In genomic region chr9:83833811-83834747, GRCm38 (mm10) we compare ENCODE assay signal across 8 mouse cellular contexts. TPM values are rescaled to one million over a fixed set of nuclear protein-coding genes. Genes with fewer than 3 reads are reported as not detected.
DNase-seq lines count a peak whose midpoint lies in the region; ATAC-seq and TF ChIP-seq lines count a peak whose summit lies in the region.

Gene Ttk (plus strand): TSS chr9:83834689.

- no peaks in the 10 kb centered on the region for H3K27me3 ChIP-seq in CH12.LX (replicated peaks)
- no peaks in the 10 kb centered on the region for H3K27me3 ChIP-seq in forebrain, embryonic 12.5 days
- H3K27me3 ChIP-seq in liver, postnatal 0 days (ENCODE audit: insufficient read depth, low read length): no peaks in the 10 kb centered on the region
- H3K27me3 ChIP-seq in neural tube, embryonic 14.5 days (ENCODE audit: control insufficient read depth, insufficient read depth, low read length): no peaks in the 10 kb centered on the region

- H3K4me2 ChIP-seq in CH12.LX (ENCODE audit: insufficient read depth, low read depth, poor library complexity, severe bottlenecking): peak within 1 kb of the TSS; percentile 95
- H3K4me2 ChIP-seq in forebrain, embryonic 12.5 days: peak within 1 kb of the TSS; percentile 72
- peak within 1 kb of the TSS; percentile 92 for H3K4me2 ChIP-seq in liver, postnatal 0 days (ENCODE audit: low read depth, low read length)
- H3K4me2 ChIP-seq in neural tube, embryonic 14.5 days (ENCODE audit: low read depth, low read length): peak within 1 kb of the TSS; percentile 85

- TF ChIP-seq CTCF in CH12.LX (conservative IDR thresholded peaks at IDR 0.05 in 1 of 2, IDR thresholded peaks at IDR 0.05 in 1 of 2; ENCODE audit: low read depth in 2 of 2, low read length in 2 of 2): no peak
- TF ChIP-seq CTCF in liver, postnatal 0 days (IDR thresholded peaks at IDR 0.05; ENCODE audit: low read depth): no peak

- ATAC-seq in forebrain, embryonic 12.5 days (ENCODE audit: low FRiP score): peak; percentile 99
- peak; percentile 99 for ATAC-seq in liver, postnatal 0 days
- ATAC-seq in neural tube, embryonic 14.5 days (ENCODE audit: low read depth): peak; percentile 100

- H3K79me2 ChIP-seq in CH12.LX (replicated peaks; ENCODE audit: control insufficient read depth, extremely low read depth, insufficient read depth, poor library complexity, severe bottlenecking): peaks cover 22% of the 10 kb centered on the region

- under 1% methylated on average over 38 of the region's 38 CpGs for WGBS in forebrain, embryonic 12.5 days
- 1% methylated on average over 38 of the region's 38 CpGs for WGBS in large intestine, adult 2 months
- 2% methylated on average over 38 of the region's 38 CpGs for WGBS in liver, postnatal 0 days (ENCODE audit: insufficient replicate concordance)
- WGBS in neural tube, embryonic 14.5 days: under 1% methylated on average over 37 of the region's 38 CpGs

- peak; percentile 90 for DNase-seq in CH12.LX (ENCODE audit: extremely low read depth)
- DNase-seq in c-Kit-positive CD71-positive TER-119-negative erythroid progenitor cells, embryonic 14.5 days (ENCODE audit: low read depth): peak; percentile 83
- peak; percentile 92 to 94 for DNase-seq in heart, postnatal 10 days
- DNase-seq in large intestine, adult 2 months (ENCODE audit: low read depth, low spot score): peak; percentile 51
- DNase-seq in liver, postnatal 0 days: peak; percentile 94
- DNase-seq in testis, postnatal 10 days (ENCODE audit: low spot score): peak; percentile 93

- intact Hi-C loops in heart, postnatal 10 days (cut with DNase I): no loop called here

- peaks cover 0 to 18% of the 10 kb centered on the region in 2 experiments for H3K36me3 ChIP-seq in CH12.LX (replicated peaks in 1 of 2; ENCODE audit: control insufficient read depth in 1 of 2, insufficient read depth in 1 of 2, low read length in 1 of 2)
- H3K36me3 ChIP-seq in forebrain, embryonic 12.5 days (replicated peaks): no peaks in the 10 kb centered on the region; the same call in 1 of the 2 replicates
- peaks cover 5% of the 10 kb centered on the region; the same call in 1 of the 2 replicates for H3K36me3 ChIP-seq in liver, postnatal 0 days (replicated peaks; ENCODE audit: insufficient read depth, low read length)
- no peaks in the 10 kb centered on the region for H3K36me3 ChIP-seq in neural tube, embryonic 14.5 days (ENCODE audit: control insufficient read depth, insufficient read depth, low read length)

- peak within 1 kb of the TSS; percentile 90 for H3K9ac ChIP-seq in CH12.LX (ENCODE audit: insufficient read depth, low read depth)
- H3K9ac ChIP-seq in forebrain, embryonic 12.5 days: peak within 1 kb of the TSS; percentile 70
- H3K9ac ChIP-seq in liver, postnatal 0 days (replicated peaks): peak within 1 kb of the TSS; percentile 87
- H3K9ac ChIP-seq in neural tube, embryonic 14.5 days (replicated peaks; ENCODE audit: low read depth, low read length): peak within 1 kb of the TSS; percentile 84

- H3K4me3 ChIP-seq in CH12.LX (replicated peaks in 1 of 3; ENCODE audit: low read depth in 2 of 3, low read length in 2 of 3, poor library complexity in 1 of 3): peak within 1 kb of the TSS; percentile 52 to 97 (median 95)
- peak within 1 kb of the TSS; percentile 89 for H3K4me3 ChIP-seq in forebrain, embryonic 12.5 days (replicated peaks)
- H3K4me3 ChIP-seq in liver, postnatal 0 days (ENCODE audit: low read depth, low read length): peak within 1 kb of the TSS; percentile 97
- peak within 1 kb of the TSS; percentile 48 for H3K4me3 ChIP-seq in neural tube, embryonic 14.5 days (ENCODE audit: low read depth, low read length)

- H3K9me3 ChIP-seq in CH12.LX (replicated peaks; ENCODE audit: low read length): no peaks in the 10 kb centered on the region
- H3K9me3 ChIP-seq in forebrain, embryonic 12.5 days: no peaks in the 10 kb centered on the region
- no peaks in the 10 kb centered on the region for H3K9me3 ChIP-seq in liver, postnatal 0 days (ENCODE audit: low read length)
- no peaks in the 10 kb centered on the region for H3K9me3 ChIP-seq in neural tube, embryonic 14.5 days (ENCODE audit: control insufficient read depth, low read length)

- in situ Hi-C loops in CH12.LX (cut with MboI; ENCODE audit: low pct_ligation_motif_present, low pct_unique_long_range_greater_than_20kb, low sequenced_read_pairs): no loop called here

- dilution Hi-C loops in CH12.LX (cut with MboI; ENCODE audit: extremely low pct_ligation_motif_present, extremely low pct_unique_long_range_greater_than_20kb, low sequenced_read_pairs): no loop called here

- TF ChIP-seq POLR2A in CH12.LX (IDR thresholded peaks at IDR 0.05; ENCODE audit: low read depth, low read length): peak; percentile 89

- H3K27ac ChIP-seq in CH12.LX (ENCODE audit: insufficient read depth, low read depth): peak within 1 kb of the TSS; percentile 54; the same call in 1 of the 2 replicates
- H3K27ac ChIP-seq in forebrain, embryonic 12.5 days: peak within 1 kb of the TSS; percentile 94
- H3K27ac ChIP-seq in liver, postnatal 0 days (ENCODE audit: low read depth): peak within 1 kb of the TSS; percentile 81
- H3K27ac ChIP-seq in neural tube, embryonic 14.5 days (ENCODE audit: low read depth, low read length): peak within 1 kb of the TSS; percentile 95

- peaks cover 6 to 44% of the 10 kb centered on the region in 2 experiments for H3K4me1 ChIP-seq in CH12.LX (ENCODE audit: control insufficient read depth in 1 of 2, insufficient read depth in 2 of 2)
- H3K4me1 ChIP-seq in forebrain, embryonic 12.5 days: peaks cover 17% of the 10 kb centered on the region
- H3K4me1 ChIP-seq in liver, postnatal 0 days (ENCODE audit: insufficient read depth): peaks cover 3% of the 10 kb centered on the region; the same call in 1 of the 2 replicates
- peaks cover 5% of the 10 kb centered on the region; the same call in 1 of the 2 replicates for H3K4me1 ChIP-seq in neural tube, embryonic 14.5 days (ENCODE audit: control insufficient read depth, insufficient read depth, low read length)

- no peak for TF ChIP-seq RAD21 in CH12.LX (IDR thresholded peaks at IDR 0.05; ENCODE audit: low read depth, low read length)

- no peak for TF ChIP-seq EP300 in CH12.LX (IDR thresholded peaks at IDR 0.05; ENCODE audit: low read length)
- TF ChIP-seq EP300 in liver, postnatal 0 days (IDR thresholded peaks at IDR 0.05; ENCODE audit: low read depth): no peak

TF ChIP-seq in CH12.LX, 34 proteins besides CTCF, POLR2A, EP300 and RAD21 (continues in another document):
- TF ChIP-seq BHLHE40 (IDR thresholded peaks at IDR 0.05; ENCODE audit: low read depth, low read length) (no peak), NRF1 (IDR thresholded peaks at IDR 0.05; ENCODE audit: low read depth, low read length) (0 out of 2 replicates have a peak, but pooled peaks have one; percentile 50), KAT2A (IDR thresholded peaks at IDR 0.05; ENCODE audit: insufficient replicate concordance, low read length) (0 out of 2 replicates have a peak, but pooled peaks have one; percentile 32), ZC3H11A (IDR thresholded peaks at IDR 0.05; ENCODE audit: low read depth, low read length) (no peak), SMC3 (IDR thresholded peaks at IDR 0.05; ENCODE audit: low read depth, low read length) (no peak), JUND (conservative IDR thresholded peaks at IDR 0.05; ENCODE audit: low read depth, low read length) (no peak), ZKSCAN1 (IDR thresholded peaks at IDR 0.05; ENCODE audit: borderline replicate concordance, low read depth, low read length) (no peak), CHD1 (IDR thresholded peaks at IDR 0.05; ENCODE audit: low read depth, low read length) (peak; percentile 61; the same call in 1 of the 2 replicates), USF2 (conservative IDR thresholded peaks at IDR 0.05; ENCODE audit: low read depth, low read length) (peak; percentile 89), MAX (IDR thresholded peaks at IDR 0.05; ENCODE audit: low read length) (peak; percentile 92), POLR2AphosphoS2 (IDR thresholded peaks at IDR 0.05; ENCODE audit: low read depth, low read length) (peak; percentile 74; the same call in 1 of the 2 replicates), MXI1 (IDR thresholded peaks at IDR 0.05; ENCODE audit: low read depth, low read length) (peak; percentile 87), TCF12 (IDR thresholded peaks at IDR 0.05; ENCODE audit: low read depth, low read length) (peak; percentile 75), RCOR1 (conservative IDR thresholded peaks at IDR 0.05; ENCODE audit: low read depth, low read length) (no peak), ETS1 (conservative IDR thresholded peaks at IDR 0.05; ENCODE audit: low read depth, low read length) (no peak; the same call in 1 of the 2 replicates), NELFE (IDR thresholded peaks at IDR 0.05; ENCODE audit: low read depth, low read length) (peak; percentile 92), E2F4 (IDR thresholded peaks at IDR 0.05; ENCODE audit: insufficient replicate concordance, low read depth, low read length) (peak; percentile 90; the same call in 1 of the 2 replicates), USF1 (IDR thresholded peaks at IDR 0.05; ENCODE audit: low read depth, low read length) (peak; percentile 96), TBP (conservative IDR thresholded peaks at IDR 0.05; ENCODE audit: low read depth, low read length) (peak; percentile 51), MYC (IDR thresholded peaks at IDR 0.05; ENCODE audit: low read depth, low read length) (no peak), CHD2 (IDR thresholded peaks at IDR 0.05; ENCODE audit: low read length) (peak; percentile 60; the same call in 1 of the 2 replicates), SIN3A (IDR thresholded peaks at IDR 0.05; ENCODE audit: low read length) (peak; percentile 96), ELF1 (IDR thresholded peaks at IDR 0.05; ENCODE audit: low read depth, low read length) (peak; percentile 66), UBTF (IDR thresholded peaks at IDR 0.05; ENCODE audit: low read depth, low read length) (no peak), ZNF384 (IDR thresholded peaks at IDR 0.05; ENCODE audit: low read depth, low read length) (no peak), PAX5 (IDR thresholded peaks at IDR 0.05; ENCODE audit: low read length) (no peak), HCFC1 (IDR thresholded peaks at IDR 0.05; ENCODE audit: low read depth, low read length) (0 out of 2 replicates have a peak, but pooled peaks have one; percentile 52), ZMIZ1 (IDR thresholded peaks at IDR 0.05; ENCODE audit: low read depth, low read length) (peak; percentile 79)

RNA-seq across cellular contexts. Expression of gene Ttk, which starts in this region (rescaled TPM):
- 19.9 and 23.8 TPM in 2 replicates for total RNA-seq in CH12.LX (2012; rRNA removed)
- total RNA-seq in CH12.LX (2014; rRNA removed): 37.2 and 39.6 TPM in 2 replicates
- polyA plus RNA-seq in CH12.LX (2012; ENCODE audit: insufficient read length, low read depth): 26.6 and 26.7 TPM in 2 replicates
- 42.5 and 48.8 TPM in 2 replicates for polyA plus RNA-seq in forebrain, embryonic 12.5 days (2016; fragmentation: Nextera tagmentation; extraction: Ambion mirVana)
- 1 to 10 TPM; 5.1 to 5.2 TPM for total RNA-seq in heart, postnatal 10 days (2021)
- polyA plus RNA-seq in large intestine, adult 2 months (2012; rRNA removed): 1.8 and 1.9 TPM in 2 replicates
- polyA plus RNA-seq in liver, postnatal 0 days (2015; fragmentation: Nextera tagmentation; extraction: Ambion mirVana): 5.5 and 6.0 TPM in 2 replicates
- polyA plus RNA-seq in neural tube, embryonic 14.5 days (2014; fragmentation: Nextera tagmentation; extraction: Ambion mirVana): 1.9 and 3.2 TPM in 2 replicates

Comparison
In these comparisons a context has a peak if more than half of its experiments do, and no peak if none do; other contexts are left out.
1. Peak in every context shown above with its lines: DNase-seq, ATAC-seq, H3K4me3 ChIP-seq and H3K27ac ChIP-seq.